8 mouse cellular contexts compared by ENCODE assay signal in genomic region chr17:35263523-35263883, GRCm38 (mm10). TPM values are rescaled to one million over a fixed set of nuclear protein-coding genes. Genes with fewer than 3 reads are reported as not detected.
DNase-seq lines count a peak whose midpoint lies in the region; ATAC-seq and TF ChIP-seq lines count a peak whose summit lies in the region.

No protein-coding gene starts in this region.

- no peaks in the 10 kb centered on the region for H3K36me3 ChIP-seq in kidney, embryonic 14.5 days (ENCODE audit: control insufficient read depth, insufficient read depth, low read length)
- no peaks in the 10 kb centered on the region for H3K36me3 ChIP-seq in embryonic facial prominence, embryonic 15.5 days
- peaks cover 13% of the 10 kb centered on the region; the same call in 1 of the 2 replicates for H3K36me3 ChIP-seq in intestine, postnatal 0 days (ENCODE audit: control insufficient read depth, insufficient read depth)
- H3K36me3 ChIP-seq in midbrain, embryonic 13.5 days: no peaks in the 10 kb centered on the region

- peaks cover 25% of the 10 kb centered on the region for H3K27me3 ChIP-seq in kidney, embryonic 14.5 days (ENCODE audit: control insufficient read depth, insufficient read depth, low read length)
- H3K27me3 ChIP-seq in embryonic facial prominence, embryonic 15.5 days: peaks cover 40% of the 10 kb centered on the region
- H3K27me3 ChIP-seq in intestine, postnatal 0 days (replicated peaks; ENCODE audit: control insufficient read depth, insufficient read depth, low read length): no peaks in the 10 kb centered on the region
- peaks cover 31% of the 10 kb centered on the region for H3K27me3 ChIP-seq in midbrain, embryonic 13.5 days

- peak; percentile 28; the same call in 1 of the 2 replicates for ATAC-seq in kidney, embryonic 14.5 days (ENCODE audit: low FRiP score, low TSS enrichment)
- peak; percentile 24; the same call in 1 of the 2 replicates for ATAC-seq in embryonic facial prominence, embryonic 15.5 days (ENCODE audit: insufficient number of reproducible peaks, low FRiP score, low TSS enrichment, low read depth)
- ATAC-seq in intestine, postnatal 0 days: peak; percentile 42
- ATAC-seq in midbrain, embryonic 13.5 days: peak; percentile 45

- H3K4me3 ChIP-seq in kidney, embryonic 14.5 days (ENCODE audit: low read length): peak overlapping the region; percentile 64
- peak overlapping the region; percentile 67 for H3K4me3 ChIP-seq in embryonic facial prominence, embryonic 15.5 days (replicated peaks)
- H3K4me3 ChIP-seq in intestine, postnatal 0 days (ENCODE audit: low read depth, low read length): peak overlapping the region; percentile 84
- peak overlapping the region; percentile 68 for H3K4me3 ChIP-seq in midbrain, embryonic 13.5 days (replicated peaks)

- no peak for TF ChIP-seq CTCF in intestine, postnatal 0 days (IDR thresholded peaks at IDR 0.05; ENCODE audit: low read depth)

- peak overlapping the region; percentile 99 for H3K4me2 ChIP-seq in kidney, embryonic 14.5 days (replicated peaks; ENCODE audit: low read depth, low read length)
- H3K4me2 ChIP-seq in embryonic facial prominence, embryonic 15.5 days (replicated peaks): peak overlapping the region; percentile 100
- H3K4me2 ChIP-seq in intestine, postnatal 0 days (replicated peaks; ENCODE audit: low read depth): peak overlapping the region; percentile 100
- peak overlapping the region; percentile 86 for H3K4me2 ChIP-seq in midbrain, embryonic 13.5 days (replicated peaks)

- H3K27ac ChIP-seq in kidney, embryonic 14.5 days (ENCODE audit: low read depth, low read length): no peak overlapping the region
- H3K27ac ChIP-seq in embryonic facial prominence, embryonic 15.5 days (replicated peaks): no peak overlapping the region
- H3K27ac ChIP-seq in intestine, postnatal 0 days (ENCODE audit: low read depth, low read length): peak overlapping the region; percentile 89
- no peak overlapping the region for H3K27ac ChIP-seq in midbrain, embryonic 13.5 days

- no peaks in the 10 kb centered on the region for H3K9me3 ChIP-seq in kidney, embryonic 14.5 days (ENCODE audit: control insufficient read depth, low read length)
- no peaks in the 10 kb centered on the region for H3K9me3 ChIP-seq in embryonic facial prominence, embryonic 15.5 days (replicated peaks)
- H3K9me3 ChIP-seq in intestine, postnatal 0 days (ENCODE audit: control insufficient read depth): no peaks in the 10 kb centered on the region
- no peaks in the 10 kb centered on the region for H3K9me3 ChIP-seq in midbrain, embryonic 13.5 days

- DNase-seq in kidney, postnatal 14 days: no peak
- DNase-seq in right cerebral cortex, adult 18-20 months: no peak
- DNase-seq in cerebellum, postnatal 36 days: no peak
- DNase-seq in left cerebral cortex, adult 18-20 months (ENCODE audit: low spot score in 2 of 2): no peak

- no peaks in the 10 kb centered on the region for H3K4me1 ChIP-seq in kidney, embryonic 14.5 days (ENCODE audit: control insufficient read depth, insufficient read depth, low read length)
- peaks cover 16% of the 10 kb centered on the region for H3K4me1 ChIP-seq in embryonic facial prominence, embryonic 15.5 days
- no peaks in the 10 kb centered on the region for H3K4me1 ChIP-seq in intestine, postnatal 0 days (replicated peaks; ENCODE audit: control insufficient read depth, insufficient read depth, low read length)
- peaks cover 11% of the 10 kb centered on the region for H3K4me1 ChIP-seq in midbrain, embryonic 13.5 days (replicated peaks)

- peak overlapping the region; percentile 50 for H3K9ac ChIP-seq in kidney, embryonic 14.5 days (ENCODE audit: low read depth, low read length)
- 0 out of 2 replicates have a peak overlapping the region, but pooled peaks have one; percentile 46 for H3K9ac ChIP-seq in embryonic facial prominence, embryonic 15.5 days
- peak overlapping the region; percentile 68 for H3K9ac ChIP-seq in intestine, postnatal 0 days (ENCODE audit: low read depth, low read length)
- H3K9ac ChIP-seq in midbrain, embryonic 13.5 days (replicated peaks): peak overlapping the region; percentile 77

- WGBS in kidney, embryonic 14.5 days: 1% methylated on average over 28 of the region's 31 CpGs
- 0% methylated on average over 29 of the region's 31 CpGs for WGBS in embryonic facial prominence, embryonic 15.5 days
- under 1% methylated on average over 31 of the region's 31 CpGs for WGBS in intestine, postnatal 0 days
- under 1% methylated on average over 31 of the region's 31 CpGs for WGBS in midbrain, embryonic 13.5 days

RNA-seq across cellular contexts. Expression of gene H2-D1, which starts 1.0 kb away (rescaled TPM):
- polyA plus RNA-seq in kidney, embryonic 14.5 days (2014; fragmentation: Nextera tagmentation; extraction: Ambion mirVana): 38.3 and 42.8 TPM in 2 replicates
- 81.6 and 82.0 TPM in 2 replicates for polyA plus RNA-seq in embryonic facial prominence, embryonic 15.5 days (2015; fragmentation: Nextera tagmentation; extraction: Ambion mirVana)
- 672 and 681 TPM in 2 replicates for polyA plus RNA-seq in intestine, postnatal 0 days (2015; fragmentation: Nextera tagmentation; extraction: Ambion mirVana)
- polyA plus RNA-seq in midbrain, embryonic 13.5 days (2015; fragmentation: Nextera tagmentation; extraction: Ambion mirVana): 49.5 and 52.5 TPM in 2 replicates
- 10 to 100 TPM; 26.2 to 33.1 TPM for total RNA-seq in left cerebral cortex, adult 18-20 months (2021)

RNA-seq across cellular contexts. Expression of gene Ddx39b, which starts 22.0 kb away (rescaled TPM):
- polyA plus RNA-seq in kidney, embryonic 14.5 days (2014; fragmentation: Nextera tagmentation; extraction: Ambion mirVana): 525 and 616 TPM in 2 replicates
- 406 and 413 TPM in 2 replicates for polyA plus RNA-seq in embryonic facial prominence, embryonic 15.5 days (2015; fragmentation: Nextera tagmentation; extraction: Ambion mirVana)
- 125 and 127 TPM in 2 replicates for polyA plus RNA-seq in intestine, postnatal 0 days (2015; fragmentation: Nextera tagmentation; extraction: Ambion mirVana)
- 460 and 465 TPM in 2 replicates for polyA plus RNA-seq in midbrain, embryonic 13.5 days (2015; fragmentation: Nextera tagmentation; extraction: Ambion mirVana)
- total RNA-seq in left cerebral cortex, adult 18-20 months (2021): 100 to 1,000 TPM; 201 to 213 TPM

RNA-seq across cellular contexts. Expression of gene Nfkbil1, which starts 27.9 kb away (rescaled TPM):
- 3.3 and 6.0 TPM in 2 replicates for polyA plus RNA-seq in kidney, embryonic 14.5 days (2014; fragmentation: Nextera tagmentation; extraction: Ambion mirVana)
- polyA plus RNA-seq in embryonic facial prominence, embryonic 15.5 days (2015; fragmentation: Nextera tagmentation; extraction: Ambion mirVana): 11.8 and 12.7 TPM in 2 replicates
- polyA plus RNA-seq in intestine, postnatal 0 days (2015; fragmentation: Nextera tagmentation; extraction: Ambion mirVana): 8.1 and 8.2 TPM in 2 replicates
- polyA plus RNA-seq in midbrain, embryonic 13.5 days (2015; fragmentation: Nextera tagmentation; extraction: Ambion mirVana): 8.3 and 11.0 TPM in 2 replicates
- total RNA-seq in left cerebral cortex, adult 18-20 months (2021): 10 to 100 TPM; 11.6 to 14.9 TPM

RNA-seq across cellular contexts. Expression of gene Atp6v1g2, which starts 30.0 kb away (rescaled TPM):
- 5.3 and 6.4 TPM in 2 replicates for polyA plus RNA-seq in kidney, embryonic 14.5 days (2014; fragmentation: Nextera tagmentation; extraction: Ambion mirVana)
- polyA plus RNA-seq in embryonic facial prominence, embryonic 15.5 days (2015; fragmentation: Nextera tagmentation; extraction: Ambion mirVana): 4.1 and 4.4 TPM in 2 replicates
- 4.1 and 4.3 TPM in 2 replicates for polyA plus RNA-seq in intestine, postnatal 0 days (2015; fragmentation: Nextera tagmentation; extraction: Ambion mirVana)
- polyA plus RNA-seq in midbrain, embryonic 13.5 days (2015; fragmentation: Nextera tagmentation; extraction: Ambion mirVana): 41.6 and 43.0 TPM in 2 replicates
- total RNA-seq in left cerebral cortex, adult 18-20 months (2021): 100 to 1,000 TPM; 587 to 598 TPM

RNA-seq across cellular contexts. Expression of gene Gm16181, which starts 42.9 kb away (rescaled TPM):
- 0.89 TPM in 1 of 2 replicates, not detected in the other for polyA plus RNA-seq in kidney, embryonic 14.5 days (2014; fragmentation: Nextera tagmentation; extraction: Ambion mirVana)
- polyA plus RNA-seq in embryonic facial prominence, embryonic 15.5 days (2015; fragmentation: Nextera tagmentation; extraction: Ambion mirVana): 0.57 TPM in 1 of 2 replicates, not detected in the other
- polyA plus RNA-seq in intestine, postnatal 0 days (2015; fragmentation: Nextera tagmentation; extraction: Ambion mirVana): 0.23 and 0.30 TPM in 2 replicates
- polyA plus RNA-seq in midbrain, embryonic 13.5 days (2015; fragmentation: Nextera tagmentation; extraction: Ambion mirVana): 0.57 and 0.79 TPM in 2 replicates
- total RNA-seq in left cerebral cortex, adult 18-20 months (2021): not detected
